Mouse (Mus musculus): ENCODE data around the gene Olfr342. TPM values are rescaled to one million over a fixed set of nuclear protein-coding genes. Genes with fewer than 3 reads are reported as not detected.

The Olfr342 gene
- total RNA-seq (2017), result 0.35 TPM in 1 of 2 replicates, not detected in the other

DNA sequence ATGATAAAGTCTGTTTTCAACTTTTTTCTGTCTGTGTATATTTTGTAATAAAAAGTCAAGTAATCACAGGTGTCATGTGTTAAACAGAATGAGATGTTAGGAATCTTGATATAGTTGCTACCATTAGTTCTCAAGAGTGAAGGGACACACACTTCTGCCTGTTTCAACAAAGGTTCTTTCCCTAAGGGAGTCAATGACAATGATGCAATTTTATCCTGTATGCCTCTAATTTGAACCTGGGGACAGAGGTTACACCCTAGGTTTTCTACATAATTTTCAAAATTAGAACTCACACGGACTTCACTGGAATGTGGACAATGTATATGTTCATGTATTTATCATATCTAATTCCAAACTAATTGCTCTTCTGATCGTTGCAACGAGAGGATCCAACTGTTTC is at the start of gene Olfr342:
Gene Olfr342, plus strand, starts transcription at position 301 of the 400 bp plus-strand sequence.
- ATAC-seq (ENCODE audit: extremely low read depth, insufficient number of reproducible peaks, low FRiP score, poor library complexity, severe bottlenecking), result no peak

DNA sequence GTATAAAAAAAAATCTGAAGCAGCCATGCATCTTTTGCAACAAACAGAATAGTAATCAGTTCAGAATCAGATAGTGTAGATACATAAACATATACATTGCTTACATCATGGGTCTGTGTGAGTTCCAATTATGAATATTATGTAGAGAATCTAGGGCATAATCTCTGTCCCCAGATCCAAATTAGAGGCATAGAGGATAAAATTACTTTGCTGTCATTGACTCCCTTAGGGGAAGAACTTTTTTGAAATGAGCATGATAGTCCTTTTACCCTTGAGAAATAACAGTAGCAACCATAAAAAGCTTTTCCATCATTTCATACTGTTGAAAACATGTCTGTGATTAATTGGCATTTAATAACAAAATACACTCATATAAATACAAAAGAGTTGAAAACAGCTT is 42.4 kb upstream of the Olfr342 start, which contains the start of gene Olfr341:
Gene Olfr341, minus strand, starts transcription at position 101 of the 400 bp plus-strand sequence.
- ATAC-seq (ENCODE audit: extremely low read depth, insufficient number of reproducible peaks, low FRiP score, poor library complexity, severe bottlenecking), result no peak

DNA sequence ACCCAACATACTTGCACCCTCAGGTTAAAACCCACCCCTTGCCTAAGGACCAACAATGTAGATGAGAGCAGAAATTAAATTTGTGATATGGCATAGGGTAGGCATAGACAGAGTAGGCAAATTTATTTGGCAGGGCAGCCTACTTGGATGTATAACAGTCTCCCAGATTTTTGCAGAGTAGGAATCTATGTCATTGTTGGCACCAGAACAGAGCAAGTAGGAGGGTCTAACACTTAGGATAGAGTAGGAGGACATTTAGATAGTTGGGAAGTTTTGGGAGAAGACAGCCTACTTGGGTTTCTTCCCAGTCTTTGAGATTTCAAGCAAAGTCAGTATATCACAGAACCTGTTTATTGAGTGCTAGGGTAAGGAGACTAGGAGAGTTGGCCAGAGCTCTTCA is 40.4 kb downstream of the Olfr342 start:
- no peak for ATAC-seq (ENCODE audit: extremely low read depth, insufficient number of reproducible peaks, low FRiP score, poor library complexity, severe bottlenecking)

- no peak for ATAC-seq (ENCODE audit: extremely low read depth, insufficient number of reproducible peaks, low FRiP score, poor library complexity, severe bottlenecking)
Observed at GRCm38 (mm10) chr2:36566362-36566761, 41.6 kb downstream of the Olfr342 start, which contains the start of gene Olfr344. TSS of gene Olfr344 (plus strand) at chr2:36566662.

DNA sequence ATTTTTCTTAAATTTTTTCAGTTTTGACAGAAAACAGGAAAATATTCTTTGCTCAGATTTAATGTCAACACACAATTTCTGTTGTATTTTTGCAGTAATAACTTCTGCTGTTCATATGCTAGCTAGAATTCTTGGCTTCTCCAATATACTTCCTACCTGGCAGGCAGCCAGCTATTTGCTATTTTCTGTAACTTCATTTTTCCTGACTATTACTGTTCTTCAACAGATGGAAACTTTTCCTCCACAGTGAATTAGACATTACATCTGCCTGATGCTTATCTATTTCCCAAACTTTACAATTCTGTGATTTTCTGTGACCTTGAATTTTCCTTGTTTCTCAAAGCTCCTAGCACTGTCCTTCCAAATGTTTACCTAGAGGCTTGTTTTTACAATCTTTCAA is 42.2 kb downstream of the Olfr342 start:
- no peak for ATAC-seq (ENCODE audit: extremely low read depth, insufficient number of reproducible peaks, low FRiP score, poor library complexity, severe bottlenecking)

DNA sequence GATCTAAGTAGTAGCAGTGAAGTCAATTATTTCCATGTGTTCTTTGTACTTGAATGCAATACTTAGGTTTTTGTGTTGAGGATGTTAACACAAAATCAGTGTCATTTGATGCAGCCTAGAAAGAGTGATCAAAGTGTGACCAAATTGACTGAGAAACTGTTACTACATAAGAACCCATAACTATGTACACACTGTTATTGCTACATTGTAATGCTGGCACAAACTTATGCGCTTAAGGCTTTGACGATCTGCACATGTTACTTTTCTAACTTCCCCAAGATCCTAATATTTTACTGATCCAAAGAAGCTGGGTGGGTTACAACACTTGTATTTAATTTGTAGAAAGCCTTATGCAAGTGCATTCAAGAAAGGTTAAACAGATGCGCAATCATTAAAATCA is 43.0 kb downstream of the Olfr342 start:
- no peak for ATAC-seq (ENCODE audit: extremely low read depth, insufficient number of reproducible peaks, low FRiP score, poor library complexity, severe bottlenecking)

Other genes with a start within 250 kb of the Olfr342 start
- not detected in 2 replicates for gene Olfr338, start 151.5 kb upstream of the Olfr342 start, total RNA-seq (2017)
- not detected in 2 replicates for gene Olfr339, start 106.1 kb upstream of the Olfr342 start, total RNA-seq (2017)
- not detected in 2 replicates for gene Olfr340, start 72.4 kb upstream of the Olfr342 start, total RNA-seq (2017)
- gene Olfr341, start 42.5 kb upstream of the Olfr342 start, total RNA-seq (2017), result not detected in 2 replicates
- 0.12 TPM in 1 of 2 replicates, not detected in the other for gene Olfr344, start 41.7 kb downstream of the Olfr342 start, total RNA-seq (2017)
- gene Olfr345, start 115.0 kb downstream of the Olfr342 start, total RNA-seq (2017), result not detected in 2 replicates
- gene Olfr346, start 160.8 kb downstream of the Olfr342 start, total RNA-seq (2017), result not detected in 2 replicates
- gene Olfr347, start 206.9 kb downstream of the Olfr342 start, total RNA-seq (2017), result not detected in 2 replicates

Data from neutrophil, adult 5-6 weeks (primary cell).